ENCODE assay signal across 11 mouse cellular contexts in the genomic region with DNA sequence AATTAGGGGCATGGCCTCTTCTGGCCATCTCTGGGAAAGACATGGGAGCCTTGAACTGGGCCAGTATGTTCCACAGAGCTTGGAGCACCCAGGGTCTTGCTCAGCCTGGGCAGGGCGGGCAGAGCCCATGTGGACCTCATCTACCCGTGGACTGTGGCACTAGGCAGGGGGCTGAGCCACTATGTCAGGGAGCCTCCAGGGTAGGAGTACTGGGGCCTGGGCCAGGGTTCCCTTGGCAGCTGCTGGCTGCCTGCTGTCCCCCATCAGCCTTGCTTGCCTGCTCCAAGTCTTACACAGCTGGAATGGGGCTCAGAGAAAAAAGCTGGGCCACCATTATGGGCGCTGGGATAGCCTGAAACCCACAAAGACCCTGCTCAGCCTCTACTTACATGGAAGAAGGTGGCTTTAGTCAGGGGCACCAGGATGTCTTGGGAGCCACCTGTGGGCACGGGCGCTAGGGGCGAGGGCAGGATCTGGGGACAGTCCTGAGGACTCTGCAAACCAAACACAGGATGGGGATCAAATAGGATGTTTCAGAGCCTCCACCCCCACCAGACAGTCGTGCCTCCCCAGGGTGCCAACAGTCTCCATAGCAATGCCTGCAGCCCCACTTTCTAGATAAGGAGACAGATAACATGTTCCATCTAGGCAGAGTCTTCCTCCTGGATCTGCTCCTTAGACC. TPM values are rescaled to one million over a fixed set of nuclear protein-coding genes. Genes with fewer than 3 reads are reported as not detected.
A peak's percentile ranks its signal among the peaks of the same experiment; 100 is the strongest.
DNase-seq lines count a peak whose midpoint lies in the region; ATAC-seq and TF ChIP-seq lines count a peak whose summit lies in the region.
"Had no signal": no experiment of that assay in that cellular context is flagged by ENCODE, and none has a peak within 500 bp of the region (broad histone marks: within the 10 kb centered on the region; RNA-seq: fewer than 3 reads in every experiment).

No protein-coding gene starts in this region.

- no peak for TF ChIP-seq CTCF in midbrain, postnatal 0 days (IDR thresholded peaks at IDR 0.05)

- H3K9me3 ChIP-seq in hindbrain, embryonic 10.5 days, result no peaks in the 10 kb centered on the region
- no peaks in the 10 kb centered on the region for H3K9me3 ChIP-seq in hindbrain, embryonic 12.5 days (replicated peaks)
- no peaks in the 10 kb centered on the region for H3K9me3 ChIP-seq in midbrain, embryonic 13.5 days
- no peaks in the 10 kb centered on the region for H3K9me3 ChIP-seq in midbrain, postnatal 0 days (ENCODE audit: low read length)
- H3K9me3 ChIP-seq in forebrain, embryonic 12.5 days, result no peaks in the 10 kb centered on the region
- H3K9me3 ChIP-seq in limb, embryonic 15.5 days, result no peaks in the 10 kb centered on the region

- no peaks in the 10 kb centered on the region for H3K27me3 ChIP-seq in hindbrain, embryonic 10.5 days (ENCODE audit: insufficient read depth, poor library complexity, severe bottlenecking)
- H3K27me3 ChIP-seq in hindbrain, embryonic 12.5 days, result no peaks in the 10 kb centered on the region
- no peaks in the 10 kb centered on the region for H3K27me3 ChIP-seq in midbrain, embryonic 13.5 days
- H3K27me3 ChIP-seq in midbrain, postnatal 0 days (ENCODE audit: insufficient read depth, low read length), result no peaks in the 10 kb centered on the region
- H3K27me3 ChIP-seq in forebrain, embryonic 12.5 days, result no peaks in the 10 kb centered on the region
- H3K27me3 ChIP-seq in limb, embryonic 15.5 days, result no peaks in the 10 kb centered on the region

- no peak overlapping the region for H3K4me3 ChIP-seq in hindbrain, embryonic 10.5 days
- no peak overlapping the region for H3K4me3 ChIP-seq in hindbrain, embryonic 12.5 days
- H3K4me3 ChIP-seq in midbrain, embryonic 13.5 days (replicated peaks), result no peak overlapping the region
- no peak overlapping the region for H3K4me3 ChIP-seq in midbrain, postnatal 0 days (ENCODE audit: low read depth, low read length)
- H3K4me3 ChIP-seq in forebrain, embryonic 12.5 days (replicated peaks), result no peak overlapping the region
- no peak overlapping the region for H3K4me3 ChIP-seq in limb, embryonic 15.5 days

- 80% methylated on average over 7 of the region's 7 CpGs for WGBS in hindbrain, embryonic 10.5 days
- WGBS in hindbrain, embryonic 12.5 days, result 75% methylated on average over 7 of the region's 7 CpGs
- 74% methylated on average over 7 of the region's 7 CpGs for WGBS in midbrain, embryonic 13.5 days
- WGBS in midbrain, postnatal 0 days, result 73% methylated on average over 7 of the region's 7 CpGs
- 75% methylated on average over 7 of the region's 7 CpGs for whole genome bisulfite sequencing in forebrain, embryonic 12.5 days
- 69% methylated on average over 7 of the region's 7 CpGs for WGBS in limb, embryonic 15.5 days

- peaks cover 52% of the 10 kb centered on the region for H3K4me1 ChIP-seq in hindbrain, embryonic 10.5 days (replicated peaks)
- H3K4me1 ChIP-seq in hindbrain, embryonic 12.5 days, result peaks cover 38% of the 10 kb centered on the region
- H3K4me1 ChIP-seq in midbrain, embryonic 13.5 days (replicated peaks), result peaks cover 40% of the 10 kb centered on the region
- H3K4me1 ChIP-seq in midbrain, postnatal 0 days (ENCODE audit: insufficient read depth, low read length), result 0 out of 2 replicates have a peak, but pooled peaks cover 3% of the 10 kb centered on the region
- H3K4me1 ChIP-seq in forebrain, embryonic 12.5 days, result peaks cover 19% of the 10 kb centered on the region
- peaks cover 51% of the 10 kb centered on the region for H3K4me1 ChIP-seq in limb, embryonic 15.5 days

- no peak overlapping the region for H3K9ac ChIP-seq in hindbrain, embryonic 12.5 days
- no peak overlapping the region for H3K9ac ChIP-seq in midbrain, embryonic 13.5 days (replicated peaks)
- no peak overlapping the region for H3K9ac ChIP-seq in midbrain, postnatal 0 days (replicated peaks; ENCODE audit: low read length, poor library complexity, severe bottlenecking)
- no peak overlapping the region for H3K9ac ChIP-seq in forebrain, embryonic 12.5 days
- H3K9ac ChIP-seq in limb, embryonic 15.5 days, result no peak overlapping the region

- DNase-seq in hindbrain, embryonic 10.5 days (ENCODE audit: low spot score), result no peak
- no peak for DNase-seq in midbrain, postnatal 0 days (ENCODE audit: low spot score)
- DNase-seq in cerebellum, adult 8-10 months, result no peak

- H3K27ac ChIP-seq in hindbrain, embryonic 10.5 days, result peak overlapping the region; percentile 53; the same call in 1 of the 2 replicates
- H3K27ac ChIP-seq in hindbrain, embryonic 12.5 days, result no peak overlapping the region
- peak overlapping the region; percentile 35; the same call in 1 of the 2 replicates for H3K27ac ChIP-seq in midbrain, embryonic 13.5 days
- H3K27ac ChIP-seq in midbrain, postnatal 0 days (ENCODE audit: low read depth, low read length), result no peak overlapping the region
- 0 out of 2 replicates have a peak overlapping the region, but pooled peaks have one; percentile 46 for H3K27ac ChIP-seq in forebrain, embryonic 12.5 days
- no peak overlapping the region for H3K27ac ChIP-seq in limb, embryonic 15.5 days

- no peaks in the 10 kb centered on the region for H3K36me3 ChIP-seq in hindbrain, embryonic 10.5 days
- no peaks in the 10 kb centered on the region for H3K36me3 ChIP-seq in hindbrain, embryonic 12.5 days
- H3K36me3 ChIP-seq in midbrain, embryonic 13.5 days, result no peaks in the 10 kb centered on the region
- H3K36me3 ChIP-seq in midbrain, postnatal 0 days (ENCODE audit: insufficient read depth, low read length), result no peaks in the 10 kb centered on the region
- no peaks in the 10 kb centered on the region for H3K36me3 ChIP-seq in forebrain, embryonic 12.5 days (replicated peaks)
- peaks cover 7% of the 10 kb centered on the region for H3K36me3 ChIP-seq in limb, embryonic 15.5 days

- no peak overlapping the region for H3K4me2 ChIP-seq in hindbrain, embryonic 12.5 days (replicated peaks)
- H3K4me2 ChIP-seq in midbrain, embryonic 13.5 days (replicated peaks), result no peak overlapping the region
- H3K4me2 ChIP-seq in midbrain, postnatal 0 days (ENCODE audit: low read depth, low read length, poor library complexity, severe bottlenecking), result no peak overlapping the region
- no peak overlapping the region for H3K4me2 ChIP-seq in forebrain, embryonic 12.5 days
- no peak overlapping the region for H3K4me2 ChIP-seq in limb, embryonic 15.5 days

- ATAC-seq in hindbrain, embryonic 12.5 days (ENCODE audit: low FRiP score), result no peak
- ATAC-seq in midbrain, embryonic 13.5 days, result peak; percentile 19; the same call in 1 of the 2 replicates
- no peak for ATAC-seq in midbrain, postnatal 0 days (ENCODE audit: low FRiP score)
- ATAC-seq in forebrain, embryonic 12.5 days (ENCODE audit: low FRiP score), result 0 out of 2 replicates have a peak, but pooled peaks have one; percentile 12
- ATAC-seq in limb, embryonic 15.5 days (ENCODE audit: insufficient number of reproducible peaks, low FRiP score, low TSS enrichment, low read depth), result peak; percentile 30; the same call in 1 of the 2 replicates

RNA-seq across cellular contexts. Expression of gene Plxnd1, which starts 22.6 kb away (rescaled TPM):
- 24.6 and 28.5 TPM in 2 replicates for polyA plus RNA-seq in hindbrain, embryonic 10.5 days (2016; fragmentation: Nextera tagmentation; extraction: Ambion mirVana)
- 21.9 and 24.5 TPM in 2 replicates for polyA plus RNA-seq in hindbrain, embryonic 12.5 days (2016; fragmentation: Nextera tagmentation; extraction: Ambion mirVana)
- 6.5 and 8.2 TPM in 2 replicates for polyA plus RNA-seq in midbrain, embryonic 13.5 days (2015; fragmentation: Nextera tagmentation; extraction: Ambion mirVana)
- 14.9 and 17.3 TPM in 2 replicates for total RNA-seq in midbrain, postnatal 0 days (2014; rRNA removed)
- polyA plus RNA-seq in midbrain, postnatal 0 days (2015; fragmentation: Nextera tagmentation; extraction: Ambion mirVana), result 2.8 and 4.4 TPM in 2 replicates
- polyA plus RNA-seq in forebrain, embryonic 12.5 days (2016; fragmentation: Nextera tagmentation; extraction: Ambion mirVana), result 18.8 and 19.2 TPM in 2 replicates
- polyA plus RNA-seq in limb, embryonic 15.5 days (2015; fragmentation: Nextera tagmentation; extraction: Ambion mirVana), result 31.7 and 32.2 TPM in 2 replicates

RNA-seq across cellular contexts. Expression of gene H1foo, which starts 27.5 kb away (rescaled TPM):
- polyA plus RNA-seq in hindbrain, embryonic 10.5 days (2016; fragmentation: Nextera tagmentation; extraction: Ambion mirVana), result not detected in 2 replicates
- polyA plus RNA-seq in hindbrain, embryonic 12.5 days (2016; fragmentation: Nextera tagmentation; extraction: Ambion mirVana), result not detected in 2 replicates
- not detected in 2 replicates for polyA plus RNA-seq in midbrain, embryonic 13.5 days (2015; fragmentation: Nextera tagmentation; extraction: Ambion mirVana)
- not detected in 2 replicates for total RNA-seq in midbrain, postnatal 0 days (2014; rRNA removed)
- not detected in 2 replicates for polyA plus RNA-seq in midbrain, postnatal 0 days (2015; fragmentation: Nextera tagmentation; extraction: Ambion mirVana)
- not detected in 2 replicates for polyA plus RNA-seq in forebrain, embryonic 12.5 days (2016; fragmentation: Nextera tagmentation; extraction: Ambion mirVana)
- polyA plus RNA-seq in limb, embryonic 15.5 days (2015; fragmentation: Nextera tagmentation; extraction: Ambion mirVana), result not detected in 2 replicates
- total RNA-seq: heart, postnatal 10 days; left cerebral cortex, postnatal 10 days had no signal
- polyA plus RNA-seq: brain, embryonic 14.5 days; kidney, postnatal 0 days had no signal

RNA-seq across cellular contexts. Expression of gene Rho, which starts 40.7 kb away (rescaled TPM):
- polyA plus RNA-seq in hindbrain, embryonic 10.5 days (2016; fragmentation: Nextera tagmentation; extraction: Ambion mirVana), result 0.20 and 0.37 TPM in 2 replicates
- polyA plus RNA-seq in hindbrain, embryonic 12.5 days (2016; fragmentation: Nextera tagmentation; extraction: Ambion mirVana), result 0.16 and 0.19 TPM in 2 replicates
- polyA plus RNA-seq in midbrain, embryonic 13.5 days (2015; fragmentation: Nextera tagmentation; extraction: Ambion mirVana), result 0.05 and 0.21 TPM in 2 replicates
- total RNA-seq in midbrain, postnatal 0 days (2014; rRNA removed), result 0.11 TPM in 1 of 2 replicates, not detected in the other
- 0.12 and 0.39 TPM in 2 replicates for polyA plus RNA-seq in midbrain, postnatal 0 days (2015; fragmentation: Nextera tagmentation; extraction: Ambion mirVana)
- polyA plus RNA-seq in forebrain, embryonic 12.5 days (2016; fragmentation: Nextera tagmentation; extraction: Ambion mirVana), result 0.43 TPM in 1 of 2 replicates, not detected in the other
- polyA plus RNA-seq in limb, embryonic 15.5 days (2015; fragmentation: Nextera tagmentation; extraction: Ambion mirVana), result 0.12 and 0.16 TPM in 2 replicates
- polyA plus RNA-seq: kidney, postnatal 0 days had no signal

Comparison
In these comparisons a context has a peak if more than half of its experiments do, and no peak if none do; other contexts are left out.
1. H3K27ac ChIP-seq: peak in hindbrain, embryonic 10.5 days (single experiment), midbrain, embryonic 13.5 days (single experiment) and forebrain, embryonic 12.5 days (single experiment); none in hindbrain, embryonic 12.5 days (single experiment), midbrain, postnatal 0 days (single experiment) and limb, embryonic 15.5 days (single experiment).
2. ATAC-seq: peak in midbrain, embryonic 13.5 days (single experiment), forebrain, embryonic 12.5 days (single experiment) and limb, embryonic 15.5 days (single experiment); none in hindbrain, embryonic 12.5 days (single experiment) and midbrain, postnatal 0 days (single experiment).